Mouse (Mus musculus) embryonic facial prominence, embryonic 11.5 days (tissue): Measurements from ENCODE around the gene Cd200r1. TPM values are rescaled to one million over a fixed set of nuclear protein-coding genes. Genes with fewer than 3 reads are reported as not detected.

ENCODE experiments used
- ATAC-seq: fragments of 200-750 bp; cut with Nextera tagmentation; replicated peaks from 2 replicates; pipeline ENCODE4 v1.8.0; 2017; ENCODE audit warnings: low read depth; ENCODE audit not compliant: insufficient number of reproducible peaks, low FRiP score, low TSS enrichment
- DNase-seq: peaks from one replicate; pipeline ENCODE4 v3.0.0-alpha.2; 2015; ENCODE audit warnings: low spot score
- H3K27ac ChIP-seq: fragments of 300-500 bp; sonication (generic); replicated peaks from 2 replicates; pipeline ENCODE4 v1.5.1; 2014; ENCODE audit warnings: mild to moderate bottlenecking, low read depth, low read length, control low read depth
- H3K27me3 ChIP-seq: fragments of 300-500 bp; sonication (generic); 2 replicates; pipeline ENCODE4 v1.6.1; 2014; ENCODE audit warnings: mild to moderate bottlenecking, low read length, moderate library complexity, mixed read lengths; ENCODE audit not compliant: control insufficient read depth, insufficient read depth
- H3K36me3 ChIP-seq: fragments of 300-500 bp; sonication (generic); replicated peaks from 2 replicates; pipeline ENCODE4 v1.6.1; 2014; ENCODE audit warnings: low read depth, mild to moderate bottlenecking, low read length, moderate library complexity, mixed read lengths; ENCODE audit not compliant: control insufficient read depth, insufficient read depth
- H3K4me1 ChIP-seq: fragments of 300-500 bp; sonication (generic); 2 replicates; pipeline ENCODE4 v1.6.1; 2014; ENCODE audit warnings: low read length, mixed read lengths; ENCODE audit not compliant: control insufficient read depth, insufficient read depth
- H3K4me2 ChIP-seq: fragments of 300-500 bp; sonication (generic); 2 replicates; pipeline ENCODE4 v1.6.1; 2014; ENCODE audit warnings: low read depth, mild to moderate bottlenecking, control low read depth, low read length, moderate library complexity
- H3K4me3 ChIP-seq: fragments of 300-500 bp; sonication (generic); 2 replicates; pipeline ENCODE4 v1.5.1; 2014; ENCODE audit warnings: low read depth, low read length, control low read depth
- H3K9ac ChIP-seq: fragments of 300-500 bp; sonication (generic); replicated peaks from 2 replicates; pipeline ENCODE4 v1.6.1; 2014; ENCODE audit warnings: mild to moderate bottlenecking, control low read depth, low read length
- H3K9me3 ChIP-seq: fragments of 300-500 bp; sonication (generic); replicated peaks from 2 replicates; pipeline ENCODE4 v1.6.1; 2016; ENCODE audit warnings: mild to moderate bottlenecking, low read length, inconsistent platforms, mixed read lengths; ENCODE audit not compliant: control insufficient read depth
- WGBS: fragments of 180-500 bp; shearing (Covaris S2); extraction: QIAGEN DNeasy Blood & Tissue Kit; methylation state at CpG from one replicate; pipeline ENCODE4 v1.1.7; 2014; 5-methylcytosine and 5-hydroxymethylcytosine counted together
- polyA plus RNA-seq: library from polyadenylated mRNA; unstranded; fragments of >200 nt; fragmentation: Nextera tagmentation; extraction: Ambion mirVana; gene quantifications from 2 replicates; pipeline ENCODE4 v1.2.1, GENCODE M21; 2014

The Cd200r1 gene
- polyA plus RNA-seq, 1 experiment from 2014 or later: 0.63 TPM

- 92% methylated on average over 1 of the region's 1 CpGs for WGBS
- Histone ChIP-seq H3K4me2 (no peak overlapping the region), H3K9me3 (no peaks in the 10 kb centered on the region), H3K27me3 (no peaks in the 10 kb centered on the region), H3K36me3 (no peaks in the 10 kb centered on the region; the same call in 1 of the 2 replicates), H3K27ac (no peak overlapping the region), H3K9ac (no peak overlapping the region), H3K4me1 (no peaks in the 10 kb centered on the region), H3K4me3 (no peak overlapping the region)
- DNase-seq (no peak), ATAC-seq (no peak)
Measured at GRCm38 (mm10) chr16:44742753-44743152, 22.8 kb upstream of the Cd200r1 start.

- Histone ChIP-seq H3K4me3 (peak overlapping the region; percentile 85), H3K9ac (peak overlapping the region; percentile 82), H3K9me3 (no peaks in the 10 kb centered on the region), H3K27me3 (no peaks in the 10 kb centered on the region), H3K36me3 (no peaks in the 10 kb centered on the region), H3K27ac (peak overlapping the region; percentile 94), H3K4me2 (peak overlapping the region; percentile 68), H3K4me1 (no peaks in the 10 kb centered on the region)
- ATAC-seq (peak; percentile 10; the same call in 1 of the 2 replicates), DNase-seq (no peak)
- WGBS: 7% methylated on average over 14 of the region's 14 CpGs
Measured at GRCm38 (mm10) chr16:44745471-44745865, 20.1 kb upstream of the Cd200r1 start.

GRCm38 (mm10) chr16:44745866-44746562 is 19.5 kb upstream of the Cd200r1 start, which contains the start of gene Gtpbp8:
TSS of gene Gtpbp8 (minus strand) at chr16:44746363.
- WGBS: under 1% methylated on average over 47 of the region's 47 CpGs
- Histone ChIP-seq H3K4me2 (peak within 1 kb of the TSS; percentile 68), H3K4me1 (no peaks in the 10 kb centered on the region)

DNA sequence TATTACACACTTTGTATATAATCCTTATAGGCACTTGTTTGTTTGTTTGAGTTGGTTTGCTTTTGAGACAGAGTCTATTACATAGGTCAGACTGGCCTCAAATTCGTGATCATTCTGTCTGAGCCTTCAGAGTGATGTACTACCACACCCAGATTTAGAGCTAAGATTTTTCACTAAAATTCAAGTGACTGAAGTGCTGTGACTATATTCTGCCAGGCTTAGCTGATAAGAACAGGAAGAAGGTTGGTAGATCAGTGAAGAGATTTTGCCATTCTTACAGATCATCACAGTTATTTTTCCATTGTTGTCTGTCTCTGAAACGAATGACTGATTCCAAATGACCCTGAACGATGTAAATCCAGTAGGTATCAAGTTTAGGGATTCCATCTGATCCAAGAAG is 17.5 kb upstream of the Cd200r1 start:
- H3K27ac ChIP-seq: no peak overlapping the region
- no peak overlapping the region for H3K9ac ChIP-seq
- no peaks in the 10 kb centered on the region for H3K27me3 ChIP-seq
- DNase-seq (no peak), ATAC-seq (no peak)
- no peaks in the 10 kb centered on the region for H3K36me3 ChIP-seq
- H3K4me3 ChIP-seq: no peak overlapping the region
- H3K4me2 ChIP-seq: no peak overlapping the region
- H3K9me3 ChIP-seq: no peaks in the 10 kb centered on the region
- 52% methylated on average over 3 of the region's 3 CpGs for WGBS
- H3K4me1 ChIP-seq: no peaks in the 10 kb centered on the region

More at GRCm38 (mm10) chr16:44745866-44746562, 19.5 kb upstream of the Cd200r1 start, which contains the start of gene Gtpbp8:
- Histone ChIP-seq H3K4me3 (peak within 1 kb of the TSS; percentile 85), H3K9me3 (no peaks in the 10 kb centered on the region), H3K27ac (peak within 1 kb of the TSS; percentile 94), H3K27me3 (no peaks in the 10 kb centered on the region), H3K9ac (peak within 1 kb of the TSS; percentile 82), H3K36me3 (no peaks in the 10 kb centered on the region)
- peak; percentile 95 for DNase-seq
- ATAC-seq: peak; percentile 96

- Histone ChIP-seq H3K36me3 (no peaks in the 10 kb centered on the region), H3K9me3 (no peaks in the 10 kb centered on the region), H3K27ac (no peak overlapping the region), H3K4me3 (no peak overlapping the region), H3K4me2 (no peak overlapping the region), H3K27me3 (no peaks in the 10 kb centered on the region), H3K4me1 (no peaks in the 10 kb centered on the region), H3K9ac (no peak overlapping the region)
- 94% methylated on average over 8 of the region's 8 CpGs for WGBS
- DNase-seq (no peak), ATAC-seq (no peak)
Measured at GRCm38 (mm10) chr16:44757700-44758099, 7.8 kb upstream of the Cd200r1 start.

DNA sequence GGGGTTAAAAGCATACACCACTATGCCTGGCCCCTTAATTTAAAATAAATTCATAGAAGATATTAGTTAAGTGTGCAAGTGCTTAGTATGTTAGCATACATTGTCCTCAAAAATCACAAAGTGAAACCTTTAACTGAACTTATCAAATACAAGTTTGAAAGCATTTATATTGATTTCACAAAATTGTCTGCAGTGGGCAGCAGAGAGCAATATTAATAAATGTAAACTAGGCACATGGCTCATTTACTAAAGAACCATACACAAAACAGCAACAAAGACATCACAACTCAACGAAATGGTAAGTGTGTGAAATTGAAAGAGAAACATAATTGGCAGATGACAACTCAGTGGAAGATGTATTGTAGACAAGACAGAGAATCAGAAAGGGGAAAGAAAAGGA is 3.7 kb upstream of the Cd200r1 start:
- Histone ChIP-seq H3K4me1 (no peaks in the 10 kb centered on the region), H3K27ac (no peak overlapping the region), H3K36me3 (no peaks in the 10 kb centered on the region), H3K4me3 (no peak overlapping the region), H3K9ac (no peak overlapping the region), H3K4me2 (no peak overlapping the region), H3K9me3 (no peaks in the 10 kb centered on the region), H3K27me3 (no peaks in the 10 kb centered on the region)
- 59% methylated on average over 1 of the region's 1 CpGs for WGBS
- ATAC-seq (no peak), DNase-seq (no peak)

GRCm38 (mm10) chr16:44766320-44766892 is 870 bp downstream of the Cd200r1 start:
- no peaks in the 10 kb centered on the region for H3K9me3 ChIP-seq
- H3K4me2 ChIP-seq: no peak overlapping the region
- no peaks in the 10 kb centered on the region for H3K36me3 ChIP-seq
- no peak overlapping the region for H3K4me3 ChIP-seq
- H3K4me1 ChIP-seq: no peaks in the 10 kb centered on the region
- no peaks in the 10 kb centered on the region for H3K27me3 ChIP-seq
- DNase-seq: no peak
- H3K9ac ChIP-seq: no peak overlapping the region
- 88% methylated on average over 9 of the region's 9 CpGs for WGBS
- H3K27ac ChIP-seq: no peak overlapping the region
- ATAC-seq: no peak

GRCm38 (mm10) chr16:44767506-44767905 is 2.0 kb downstream of the Cd200r1 start:
- no peaks in the 10 kb centered on the region for H3K36me3 ChIP-seq
- no peak for ATAC-seq
- H3K27me3 ChIP-seq: no peaks in the 10 kb centered on the region
- WGBS: 88% methylated on average over 7 of the region's 7 CpGs
- no peak overlapping the region for H3K4me3 ChIP-seq
- H3K27ac ChIP-seq: no peak overlapping the region
- DNase-seq: no peak
- H3K4me1 ChIP-seq: no peaks in the 10 kb centered on the region
- no peak overlapping the region for H3K4me2 ChIP-seq
- no peak overlapping the region for H3K9ac ChIP-seq
- H3K9me3 ChIP-seq: no peaks in the 10 kb centered on the region
